Mouse (Mus musculus) thymus, postnatal 4 days (tissue): Measurements from ENCODE around the gene Ube2i.
"Not testable (repeated sequence)": the region's sequence is repeated elsewhere in the genome, so short reads cannot be mapped to it uniquely, and the experiment has no call there.

Source experiments
- DNase-seq: peaks from one replicate; pipeline ENCODE4 v3.0.0; 2021

The Ube2i gene

DNA sequence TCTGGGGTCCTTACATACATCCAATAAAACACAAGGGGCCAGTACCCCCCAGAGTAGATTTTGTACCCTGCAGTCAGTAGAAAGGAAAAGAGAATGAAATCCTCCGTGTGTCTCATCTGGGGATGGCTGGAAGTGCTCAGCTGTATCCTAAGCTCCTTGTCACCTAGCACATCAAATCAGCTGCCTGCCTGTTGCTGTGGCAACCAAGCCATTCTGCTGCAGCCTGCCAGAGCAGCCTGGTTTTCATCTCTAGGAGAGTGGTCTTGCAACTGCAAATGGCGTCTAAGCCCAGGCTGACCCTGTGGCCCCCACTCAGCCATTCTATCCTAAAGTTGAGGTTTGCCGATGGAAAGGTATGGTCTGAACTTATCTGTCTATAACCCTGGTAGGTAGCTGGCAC lies 21.8 kb downstream of the Ube2i start:
- no peak for DNase-seq

DNA sequence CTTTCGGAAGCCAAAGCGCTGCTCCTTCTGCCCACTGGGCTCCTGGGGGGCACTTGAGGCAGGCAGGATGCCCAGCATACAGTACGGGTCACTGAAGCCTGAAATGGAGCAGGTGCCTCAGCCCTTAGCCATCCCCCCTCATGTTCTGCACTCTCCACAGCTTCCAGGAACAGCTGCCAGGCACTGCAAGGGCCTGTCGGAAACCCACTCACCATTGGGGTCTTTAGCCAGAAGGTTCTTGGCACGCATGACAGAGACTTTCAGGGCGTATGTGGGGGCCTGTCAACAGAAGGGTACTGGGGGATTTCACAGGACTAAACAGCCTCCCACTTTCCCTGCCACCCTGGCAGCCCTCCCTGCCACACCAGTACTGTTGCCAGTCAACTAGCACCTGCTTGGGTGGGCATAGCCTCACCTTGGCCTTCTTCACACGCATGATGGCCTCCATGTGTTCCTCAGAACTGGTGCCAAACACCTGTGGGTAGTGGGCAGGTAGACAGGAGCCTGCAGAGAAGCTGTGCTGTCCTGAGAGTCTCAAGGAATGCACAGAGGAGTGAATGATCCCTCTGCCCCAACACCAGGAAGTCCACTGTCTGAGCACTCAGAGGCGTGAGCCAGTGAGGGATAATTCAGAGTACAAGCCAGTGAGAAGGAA lies 24.1 kb downstream of the Ube2i start:
- no peak for DNase-seq

DNA sequence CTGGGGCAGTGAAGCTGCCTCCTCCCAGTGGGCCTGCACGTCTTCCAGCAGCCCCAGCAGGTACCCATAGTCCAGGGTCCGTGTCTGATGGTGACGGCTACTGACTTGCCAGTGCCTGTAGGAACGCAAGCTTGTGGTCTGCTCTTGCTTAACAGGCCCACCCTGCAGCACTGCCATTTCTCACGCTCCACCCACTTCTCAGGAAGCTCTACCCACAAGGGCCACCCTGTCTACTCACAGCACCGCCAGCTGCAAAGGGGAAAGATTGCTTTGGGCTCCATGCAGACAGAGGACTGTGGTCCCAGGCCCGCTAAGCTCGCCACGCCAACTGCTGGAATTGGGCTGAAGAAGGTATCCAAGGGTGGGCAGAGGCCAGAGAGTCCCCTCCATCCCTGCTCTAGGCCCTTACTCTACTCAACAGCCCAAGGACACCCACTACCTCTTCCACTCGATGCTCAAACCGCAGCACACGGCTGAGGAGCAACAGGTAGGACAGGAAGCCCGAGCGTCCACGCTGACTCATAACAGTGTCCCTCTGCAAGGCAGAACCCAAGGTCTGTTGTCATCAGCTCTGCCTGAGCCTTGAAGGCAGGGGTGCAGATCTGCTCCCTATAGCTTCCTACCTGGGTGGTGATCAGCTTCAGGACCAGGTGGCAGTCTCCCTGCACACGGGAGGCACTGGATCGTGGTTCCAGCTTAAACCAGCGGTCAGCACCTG lies 26.2 kb downstream of the Ube2i start:
- peak; percentile 60 for DNase-seq

DNA sequence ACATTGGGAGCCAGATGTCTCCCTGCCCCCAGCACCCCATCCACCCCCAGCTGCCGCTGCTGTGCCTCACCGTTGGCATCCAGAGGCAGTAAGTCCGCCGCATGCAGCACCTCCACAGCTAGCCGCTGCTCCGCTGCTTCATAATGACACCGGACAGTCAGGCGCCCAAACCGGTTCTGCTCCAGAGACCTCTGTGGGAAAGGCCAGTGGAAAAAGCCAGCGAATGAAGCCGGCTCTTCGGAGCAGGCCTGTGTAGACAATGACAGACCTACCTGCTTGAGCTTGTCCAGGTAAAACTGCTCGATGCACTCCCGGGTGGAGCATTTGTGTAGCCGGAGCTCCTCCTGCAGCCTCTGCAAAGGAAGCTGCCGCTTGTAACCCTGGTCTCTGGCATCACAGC lies 30.2 kb downstream of the Ube2i start:
- no peak for DNase-seq

DNA sequence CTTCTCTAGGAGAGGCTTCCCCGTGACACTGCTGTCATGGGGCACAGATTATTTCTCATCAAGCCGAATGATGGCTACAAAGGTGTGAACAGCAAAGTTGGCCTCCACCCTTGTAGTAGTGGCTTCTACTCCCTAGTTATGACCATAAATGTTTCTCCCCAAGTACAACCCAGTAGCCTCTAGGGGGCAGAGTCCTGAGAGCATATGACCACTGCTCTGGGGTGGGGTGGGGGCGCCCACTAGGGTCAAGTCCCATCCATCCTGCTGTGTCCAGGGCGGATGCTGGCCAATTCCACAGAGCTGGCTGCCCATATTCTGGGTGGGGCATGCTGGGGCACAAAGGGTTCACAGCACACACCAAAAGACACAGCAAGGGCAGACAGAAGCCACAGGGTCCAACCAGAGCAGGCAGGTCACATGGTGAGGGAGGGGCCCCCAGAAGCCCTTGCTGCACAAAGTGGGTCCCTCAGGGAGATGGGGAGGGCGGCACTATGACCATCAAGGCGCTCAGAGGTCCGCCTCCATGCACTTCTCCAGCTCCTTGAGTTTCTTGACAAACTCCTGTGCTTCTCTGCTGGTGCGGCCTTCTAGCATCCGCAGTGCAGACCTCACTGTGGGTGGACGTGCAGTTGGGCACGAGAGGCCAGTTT lies 31.2 kb downstream of the Ube2i start:
- no peak for DNase-seq

DNA sequence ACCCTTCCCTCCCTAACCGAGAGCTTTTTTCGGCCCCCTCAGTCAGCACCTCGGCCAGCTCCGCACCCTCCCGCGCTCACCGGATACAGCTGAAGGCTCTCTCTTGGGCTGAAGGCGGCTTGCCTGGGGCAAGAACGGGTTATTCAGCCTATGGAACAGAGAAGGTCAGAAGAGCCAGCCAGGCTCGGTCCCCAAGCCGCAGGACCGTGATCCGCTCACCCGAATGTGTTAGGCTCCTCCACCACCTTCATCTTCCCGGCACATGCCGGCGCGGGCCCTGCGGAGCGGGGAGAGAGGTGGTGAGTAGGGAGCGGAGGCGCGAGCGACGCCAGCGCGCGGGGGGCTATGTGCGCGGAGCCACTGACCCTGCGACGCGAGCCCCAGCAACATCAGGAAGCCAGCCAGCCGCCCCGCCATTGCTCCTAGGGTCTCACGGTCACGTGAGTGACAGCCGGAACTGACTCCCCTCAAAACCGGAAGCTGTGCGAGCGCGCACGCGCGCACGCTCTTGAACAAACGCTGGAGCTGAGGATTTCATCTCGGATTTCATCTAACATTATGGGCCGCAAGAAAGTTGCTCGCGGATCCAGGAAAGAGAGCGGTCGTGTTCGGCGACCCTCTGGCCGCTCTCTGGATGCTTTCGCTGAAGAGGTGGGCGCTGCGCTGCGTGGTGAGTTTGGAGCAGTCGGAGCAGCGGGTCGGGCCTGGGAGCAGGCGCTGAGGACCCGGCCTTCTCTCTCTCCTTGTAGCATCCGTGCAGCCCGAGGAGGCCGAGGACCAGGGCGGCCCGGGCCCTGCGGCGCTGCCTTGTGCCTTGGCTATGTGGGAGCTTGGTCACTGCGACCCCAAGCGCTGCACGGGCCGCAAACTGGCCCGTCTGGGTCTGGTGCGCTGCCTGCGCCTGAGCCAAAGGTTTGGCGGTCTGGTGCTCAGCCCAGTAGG lies 34.5 kb downstream of the Ube2i start, which contains the start of the genes Gnptg and Tsr3:
Gene Gnptg, minus strand, starts transcription at position 430 of the 942 bp plus-strand sequence.
Gene Tsr3, plus strand, starts transcription at position 476 of the 942 bp plus-strand sequence.
- peak; percentile 91 for DNase-seq

DNA sequence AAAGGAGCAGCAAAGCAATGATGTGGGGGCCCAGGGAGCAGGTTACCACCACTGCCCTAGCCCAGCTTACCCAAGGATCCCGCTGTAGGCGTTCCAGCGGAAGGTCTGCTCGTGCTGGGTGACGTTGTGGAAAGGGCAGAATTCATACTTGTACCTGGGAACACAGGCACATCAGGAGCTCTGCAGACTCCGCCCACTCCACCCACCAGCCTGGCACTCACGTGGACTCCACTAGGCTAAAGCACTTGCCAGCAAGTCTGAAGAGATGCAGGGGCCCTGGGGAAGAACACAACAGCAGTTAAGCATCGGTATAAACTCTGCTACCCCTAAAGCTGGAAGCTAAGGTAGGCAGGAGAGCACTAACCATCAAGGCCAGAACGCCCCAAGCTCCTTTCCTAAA lies 38.8 kb downstream of the Ube2i start:
- DNase-seq, result no peak

DNA sequence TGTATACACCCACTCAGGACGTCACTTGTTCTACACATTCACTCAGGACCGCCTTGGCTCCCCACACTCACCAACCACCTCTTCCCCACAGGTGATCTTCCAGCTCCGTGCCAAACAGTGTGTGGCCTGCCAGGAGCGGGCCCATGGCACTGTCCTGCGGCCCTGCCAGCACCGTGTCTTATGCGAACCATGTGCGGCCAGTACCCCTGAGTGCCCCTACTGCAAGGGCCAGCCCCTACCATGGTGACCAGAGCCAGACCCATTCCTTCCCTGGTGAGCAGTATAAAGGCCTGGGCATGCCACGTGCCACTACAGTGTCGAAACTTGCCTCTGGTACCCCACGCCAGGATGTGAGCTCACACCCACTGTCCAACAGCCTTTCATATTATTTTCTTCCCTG lies 42.8 kb downstream of the Ube2i start:
- not testable (repeated sequence) for DNase-seq

DNA sequence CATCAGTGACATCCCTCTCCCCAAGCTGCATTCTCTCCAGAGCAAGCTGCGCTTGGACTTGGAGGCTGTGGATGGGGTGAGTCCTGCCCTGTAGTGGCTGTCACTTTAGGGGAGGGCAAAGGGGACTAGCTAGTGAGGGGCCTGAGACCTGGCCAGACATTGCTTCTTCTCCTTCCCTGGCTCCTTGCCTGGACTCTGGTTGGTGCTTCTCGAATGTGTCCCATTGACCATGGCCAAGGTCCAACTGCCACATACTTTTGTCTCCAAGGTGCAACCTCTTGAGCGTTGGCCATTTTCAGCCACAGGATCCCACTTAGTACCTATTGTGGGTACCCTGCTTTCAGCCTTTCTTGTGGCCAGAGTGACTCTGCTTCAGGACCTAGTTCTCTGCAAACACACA lies 43.7 kb downstream of the Ube2i start:
- DNase-seq, result no peak

DNA sequence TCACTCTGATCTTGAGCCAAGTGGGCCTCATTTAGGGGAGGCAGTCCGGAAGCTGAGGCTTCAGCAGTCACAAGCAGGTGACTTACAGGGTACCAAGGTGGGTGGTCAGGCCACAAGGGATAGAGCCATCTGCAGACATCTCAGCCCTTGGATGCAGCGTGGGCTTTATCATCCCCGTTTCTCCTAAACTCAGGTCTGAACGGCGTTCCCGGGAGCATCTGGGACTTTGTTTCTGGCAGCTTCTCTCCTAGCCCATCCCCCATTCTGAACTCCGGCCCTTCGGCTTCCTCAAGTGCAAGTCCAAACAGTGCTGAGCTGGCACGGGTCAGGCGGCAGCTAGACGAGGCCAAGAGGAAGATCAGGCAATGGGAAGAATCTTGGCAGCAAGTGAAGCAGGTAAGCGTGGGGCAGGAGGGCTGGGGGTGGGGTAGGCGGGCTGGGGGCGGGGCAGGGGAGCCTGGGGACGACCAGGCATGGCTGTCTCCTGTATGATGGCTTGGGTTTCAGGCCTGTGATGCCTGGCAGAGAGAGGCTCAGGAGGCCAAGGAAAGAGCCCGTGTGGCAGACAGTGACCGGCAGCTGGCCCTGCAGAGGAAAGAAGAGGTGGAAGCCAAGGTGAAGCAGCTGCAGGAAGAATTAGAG lies 44.3 kb downstream of the Ube2i start:
- DNase-seq, result peak; percentile 9

DNA sequence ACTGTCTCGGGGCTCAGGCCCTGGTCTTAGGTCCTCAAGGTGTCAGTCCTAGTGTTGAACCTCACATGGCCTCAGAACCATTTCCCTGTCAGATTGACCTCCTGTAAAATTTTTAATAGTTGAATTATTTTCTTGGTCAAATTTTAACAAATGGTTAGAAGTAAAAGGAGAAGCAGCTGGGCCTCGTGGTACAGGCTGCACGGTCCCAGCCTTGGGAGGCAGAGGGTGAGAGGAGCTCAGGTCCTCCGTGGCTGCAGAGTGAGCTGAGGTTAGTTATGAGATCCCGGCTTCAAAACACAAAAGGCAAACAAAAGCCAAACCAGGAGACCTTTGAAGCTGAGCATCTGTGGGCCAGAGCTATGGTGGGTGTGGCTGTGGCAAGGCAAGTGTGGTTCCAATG lies 46.4 kb downstream of the Ube2i start:
- DNase-seq, result no peak

DNA sequence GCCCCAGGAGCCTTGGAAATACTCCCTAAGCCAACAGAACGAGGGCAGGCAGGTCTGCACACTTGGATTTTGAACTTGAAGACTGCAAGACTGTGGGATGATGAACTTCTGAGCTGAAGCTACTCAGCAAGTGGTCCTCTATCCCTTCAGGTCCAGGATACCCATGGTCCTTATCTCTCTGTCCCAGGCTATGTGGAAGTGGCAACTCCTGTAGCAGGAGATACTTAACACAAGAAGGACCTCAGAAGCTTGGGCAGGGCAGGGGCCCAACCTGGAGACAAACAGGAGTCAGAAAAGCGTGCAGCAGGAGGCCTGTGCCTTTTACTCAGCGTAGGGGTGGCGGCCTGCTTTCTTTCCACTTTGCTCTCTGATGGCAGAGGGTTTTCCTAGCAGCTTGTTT lies 48.8 kb downstream of the Ube2i start:
- no peak for DNase-seq

DNA sequence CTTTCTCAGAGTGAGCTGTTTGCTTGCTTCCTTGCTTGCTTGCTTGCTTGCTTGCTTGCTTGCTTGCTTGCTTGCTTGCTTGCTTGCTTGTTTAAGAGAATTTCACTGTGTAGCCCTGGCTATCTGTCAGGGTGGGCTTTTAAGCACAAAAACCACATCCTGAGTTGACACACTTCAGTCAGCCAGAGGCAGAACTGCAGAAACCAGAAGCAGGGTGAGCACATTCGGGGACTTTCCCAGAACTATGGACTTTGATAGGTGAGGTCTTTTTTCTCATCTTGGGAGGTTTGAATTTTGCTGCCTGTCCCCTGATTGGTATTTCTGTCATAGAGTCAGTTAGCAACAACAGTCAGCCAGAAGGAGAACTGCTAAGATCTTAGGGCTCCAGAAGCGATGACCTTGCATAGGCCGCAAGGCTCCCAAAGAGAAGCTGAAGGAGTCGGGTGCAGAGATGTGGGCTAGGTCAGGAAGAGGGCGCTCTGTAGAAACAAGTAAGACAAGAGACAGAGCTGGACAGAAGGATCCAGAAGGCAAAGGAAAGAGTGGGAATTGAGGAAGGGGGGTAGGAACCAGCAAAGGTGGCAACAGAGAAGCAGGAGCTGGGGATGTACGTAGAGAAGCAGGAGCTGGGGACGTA lies 49.7 kb downstream of the Ube2i start:
- peak; percentile 56 for DNase-seq

DNA sequence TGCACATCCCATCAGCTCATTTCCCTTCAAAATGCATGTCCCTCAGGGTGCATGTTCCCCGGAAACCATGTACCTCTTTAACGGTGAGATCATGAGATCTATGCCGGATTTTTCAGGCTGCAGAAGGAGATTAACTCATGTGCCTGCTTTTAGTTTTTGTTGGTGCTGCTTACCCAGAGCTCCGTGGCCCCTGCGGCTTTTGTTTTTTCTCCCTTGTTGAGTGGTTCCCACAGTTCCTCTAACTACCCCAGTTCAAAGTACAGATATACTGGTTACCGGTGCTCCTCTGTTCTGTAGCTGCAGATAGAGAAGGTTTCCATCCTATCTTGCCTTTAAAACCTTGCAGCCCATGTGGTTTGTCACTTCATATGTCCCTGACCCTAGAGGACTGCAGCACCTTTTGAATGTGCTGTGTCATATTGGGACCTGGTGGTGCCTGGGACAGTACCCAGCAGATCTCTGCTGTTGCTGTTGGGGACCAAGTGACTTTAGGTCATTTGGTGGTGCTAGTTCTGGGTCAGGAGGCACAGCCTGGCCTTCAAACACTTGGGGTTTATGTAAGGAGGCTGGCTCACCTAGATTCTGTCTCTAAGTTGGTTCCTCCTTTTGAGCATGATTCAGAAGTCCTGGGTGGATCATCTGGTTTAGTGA lies 51.3 kb downstream of the Ube2i start:
- no peak for DNase-seq

DNA sequence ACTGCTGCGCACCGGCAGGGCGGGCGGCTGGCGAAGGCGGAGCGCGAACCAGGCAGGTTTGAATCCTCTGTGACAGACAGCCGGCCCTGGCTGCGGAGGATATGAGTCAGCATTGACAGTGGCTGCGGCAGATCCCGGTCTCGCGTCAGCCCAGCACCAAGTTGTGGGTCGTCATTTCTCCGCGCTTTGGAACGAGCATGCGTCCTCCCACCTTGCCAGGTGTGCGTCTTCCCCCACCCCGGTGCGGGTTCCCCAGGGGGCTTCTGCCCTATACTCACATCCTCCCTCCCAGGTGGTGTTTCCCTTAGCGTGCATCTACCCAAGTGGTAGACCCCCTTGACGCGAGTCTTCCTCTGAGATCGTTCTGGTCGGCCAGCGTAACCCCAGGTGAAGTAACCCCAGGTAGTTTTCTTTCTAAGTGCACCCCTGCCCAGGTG lies 51.9 kb downstream of the Ube2i start:
- DNase-seq, result peak; percentile 64

DNA sequence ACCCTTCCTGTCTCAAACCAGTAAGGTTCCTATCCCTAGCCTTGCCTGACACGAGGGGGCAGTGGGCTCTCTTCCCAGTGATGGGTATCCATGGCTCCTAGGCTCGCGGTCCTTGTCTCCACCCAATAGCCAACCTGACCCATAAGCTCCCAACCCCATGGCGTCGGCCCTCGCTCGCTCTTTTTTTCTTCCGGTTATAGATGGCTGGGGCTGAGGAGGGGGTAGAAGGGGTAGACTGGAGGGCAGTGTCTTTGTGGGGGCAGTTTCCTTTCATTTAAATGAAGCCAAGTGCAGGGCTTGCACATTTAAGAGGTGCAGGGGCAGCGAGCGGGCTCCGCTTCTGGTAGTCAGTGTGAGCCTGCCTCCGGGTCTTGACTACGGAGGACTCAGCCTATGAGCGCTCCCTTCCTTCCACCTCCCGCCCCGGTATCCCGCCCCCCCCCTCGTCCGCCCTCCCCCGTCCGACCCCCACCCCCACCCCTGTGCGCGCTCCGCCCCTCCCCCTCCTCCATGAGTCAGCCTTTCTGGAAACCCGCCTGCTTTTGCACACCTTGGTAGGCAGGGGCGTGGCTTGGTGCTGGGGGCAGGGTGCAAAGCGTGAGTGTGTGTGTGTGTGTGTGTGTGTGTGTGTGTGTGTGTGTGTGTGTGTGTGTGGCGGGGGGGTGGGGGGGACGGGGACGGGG lies 52.5 kb downstream of the Ube2i start:
- DNase-seq, result peak; percentile 90

DNA sequence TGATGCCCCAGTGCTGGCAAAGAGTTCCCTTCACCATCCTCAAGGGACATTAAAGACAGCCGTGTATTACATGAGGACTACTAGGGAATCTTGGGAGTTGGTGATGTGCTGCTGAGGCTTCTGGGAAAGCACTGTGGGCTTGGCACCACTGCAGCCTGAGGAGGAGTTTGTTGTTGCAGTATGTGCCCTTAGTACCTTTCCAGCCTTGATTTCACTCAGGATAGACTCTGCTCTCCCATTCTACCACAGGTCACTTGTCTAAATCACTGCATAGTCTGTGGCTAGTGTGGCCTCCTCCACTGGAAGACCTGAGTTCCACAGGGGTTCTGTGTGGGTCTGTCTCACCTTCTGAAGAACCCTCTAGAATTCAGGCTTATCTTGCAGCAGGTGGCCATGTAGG lies 53.7 kb downstream of the Ube2i start:
- no peak for DNase-seq

DNA sequence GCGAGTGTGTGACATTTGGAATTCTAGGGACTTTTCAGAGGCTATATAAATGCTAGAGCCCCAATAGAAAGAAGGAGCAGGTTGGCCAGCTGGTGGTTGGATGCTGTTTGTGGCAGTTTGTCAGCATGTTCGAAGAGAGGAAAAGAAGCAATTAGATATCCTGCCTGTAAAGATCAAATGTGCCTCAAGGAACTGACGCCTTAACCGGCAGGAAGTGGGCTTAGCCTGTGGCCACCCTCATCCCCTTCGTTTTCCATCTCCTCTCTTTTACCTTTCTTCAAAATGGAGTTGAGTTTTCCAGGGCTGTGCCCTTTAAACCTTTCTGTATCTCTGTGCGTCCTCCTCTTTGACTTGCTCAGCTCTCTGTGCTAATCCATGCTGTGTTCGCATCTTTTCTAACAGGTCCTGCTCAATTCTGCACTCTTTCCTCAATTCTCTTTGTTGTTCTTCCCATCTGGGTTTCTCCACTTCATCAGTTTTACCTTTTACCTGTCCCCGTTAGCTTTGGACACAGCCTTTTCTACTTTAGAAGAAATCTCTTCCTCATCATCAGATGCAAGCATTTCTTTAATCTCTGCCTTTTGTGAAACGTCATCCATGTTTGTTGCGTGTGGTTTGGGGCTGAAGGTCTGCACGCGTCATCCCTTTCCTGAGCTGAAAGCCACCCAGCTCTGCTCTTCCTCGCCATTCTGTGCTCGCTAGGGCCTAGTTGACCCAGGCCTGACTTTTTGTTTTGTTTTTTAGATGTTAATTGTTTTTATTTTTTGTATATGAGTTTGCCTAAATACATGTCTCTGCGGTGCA lies 54.7 kb downstream of the Ube2i start:
- DNase-seq, result peak; percentile 40

DNA sequence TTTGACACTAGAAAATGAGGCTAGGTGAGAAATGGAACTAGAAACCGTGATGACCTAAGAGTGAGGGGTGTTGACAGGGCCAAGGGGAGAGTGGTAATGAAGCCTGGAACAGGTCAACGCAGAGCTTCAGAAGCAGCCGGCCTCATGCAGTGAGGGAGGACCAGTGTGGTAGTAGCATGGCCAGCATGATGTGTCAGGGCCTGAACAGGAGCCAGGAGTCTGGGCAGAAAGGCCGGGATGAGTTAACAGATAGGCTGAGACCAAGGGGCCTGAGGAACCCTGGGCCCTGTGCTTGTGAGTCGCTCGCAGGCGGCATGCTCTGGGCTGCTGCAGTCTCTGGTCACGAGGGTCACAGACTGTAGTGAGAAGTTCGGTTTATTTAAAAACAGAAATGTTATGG lies 55.5 kb downstream of the Ube2i start:
- DNase-seq, result no peak

DNA sequence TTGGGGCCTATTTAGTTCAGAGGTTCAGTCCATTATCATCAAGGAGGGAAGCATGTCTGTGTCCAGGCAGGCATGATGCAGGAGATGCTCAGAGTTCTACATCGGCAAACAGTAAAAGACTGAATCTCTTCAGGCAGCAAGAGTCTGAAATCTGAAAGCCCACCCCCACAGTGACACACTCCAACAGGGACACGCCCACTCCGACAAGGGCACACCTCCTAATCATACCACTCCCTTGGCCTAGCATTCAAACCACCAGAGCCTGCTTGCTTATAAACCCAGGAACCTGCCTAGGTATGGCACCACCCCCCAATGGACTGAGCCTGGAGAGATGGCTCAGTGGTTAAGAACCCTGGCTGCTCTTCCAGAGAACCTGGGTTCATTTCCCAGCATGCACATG lies 59.0 kb downstream of the Ube2i start:
- no peak for DNase-seq
